Mouse (Mus musculus) neutrophil, adult 83 days (primary cell): ENCODE results near the gene Olfr1032. TPM values are rescaled to one million over a fixed set of nuclear protein-coding genes. Genes with fewer than 3 reads are reported as not detected.

ENCODE experiments used
- total RNA-seq, 2 experiments: library from RNA; stranded (reverse); gene quantifications; one replicate each; pipeline ENCODE4 v1.2.4; 2023

Olfr1032 gene
- total RNA-seq = not detected

DNA sequence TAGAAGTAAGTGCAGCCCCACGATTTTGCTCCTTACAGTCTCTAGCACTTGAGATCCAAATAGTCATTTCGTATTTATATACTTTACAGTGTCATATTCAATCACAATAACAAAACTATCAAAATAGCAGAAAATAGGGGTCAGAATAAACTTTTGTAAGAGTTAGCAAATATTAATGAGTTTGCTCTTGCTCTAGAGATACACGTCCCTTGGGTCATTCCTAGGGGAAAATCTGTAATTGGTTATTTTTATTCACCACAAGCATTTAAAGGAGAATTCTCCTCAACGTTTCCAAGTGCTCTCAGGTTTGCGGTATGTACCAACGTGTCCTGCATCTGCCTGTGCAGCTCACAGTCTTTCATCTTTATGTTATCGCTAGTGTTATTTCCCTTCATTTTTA, at the start of gene Olfr1032:
TSS of gene Olfr1032 (plus strand) at position 301 of the 400 bp plus-strand sequence.

GRCm38 (mm10) chr2:85973595-85973994, 31.7 kb upstream of the Olfr1032 start, which contains the start of gene Olfr1029:
Gene Olfr1029 (plus strand): TSS chr2:85973895.

GRCm38 (mm10) chr2:85978976-85979375, 26.4 kb upstream of the Olfr1032 start, which contains the start of gene Olfr1030:
Gene Olfr1030 (plus strand): TSS chr2:85979276.

DNA sequence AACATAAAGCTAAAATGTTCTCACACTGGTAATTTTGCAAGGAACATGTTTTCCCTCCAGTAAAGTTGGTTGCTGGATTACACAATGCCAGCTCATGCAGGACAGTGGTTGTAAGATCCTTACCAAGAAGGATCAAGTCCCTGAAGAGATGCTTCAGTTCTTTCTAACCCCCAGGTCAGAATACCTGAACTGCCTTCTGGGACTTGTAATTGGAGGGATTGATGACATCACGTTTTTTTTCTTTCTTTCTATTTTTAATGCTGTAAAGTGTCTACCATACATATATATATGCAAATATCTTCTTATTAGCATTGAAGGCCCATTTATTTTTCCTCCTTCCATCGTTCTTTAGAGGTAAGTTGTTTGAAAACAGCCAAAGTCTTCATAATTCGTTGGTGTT, 15.3 kb upstream of the Olfr1032 start, which contains the start of gene Olfr1031:
TSS of gene Olfr1031 (plus strand) at position 301 of the 400 bp plus-strand sequence.

DNA sequence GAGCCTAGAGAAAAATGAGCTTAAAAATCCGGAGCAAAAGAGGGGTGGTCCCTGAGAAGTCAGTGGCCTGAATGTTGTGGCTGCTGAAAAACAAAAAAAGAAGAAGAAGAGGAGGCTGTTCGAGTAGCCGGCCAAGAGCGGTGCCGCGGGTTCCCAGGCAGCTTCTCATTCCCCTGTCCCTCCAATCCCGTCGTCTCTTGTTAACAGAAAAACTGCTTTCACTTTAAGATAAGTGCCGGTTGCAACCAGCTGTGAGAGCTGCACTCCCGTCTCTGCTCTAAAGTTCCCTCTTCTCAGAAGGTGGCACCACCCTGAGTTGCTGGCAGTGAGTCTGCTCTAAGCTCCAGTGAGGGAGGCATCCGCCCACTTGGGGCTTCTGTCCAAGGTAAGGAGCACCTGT, 15.1 kb downstream of the Olfr1032 start, which contains the start of gene Olfr1033:
TSS of gene Olfr1033 (plus strand) at position 228 of the 400 bp plus-strand sequence.

DNA sequence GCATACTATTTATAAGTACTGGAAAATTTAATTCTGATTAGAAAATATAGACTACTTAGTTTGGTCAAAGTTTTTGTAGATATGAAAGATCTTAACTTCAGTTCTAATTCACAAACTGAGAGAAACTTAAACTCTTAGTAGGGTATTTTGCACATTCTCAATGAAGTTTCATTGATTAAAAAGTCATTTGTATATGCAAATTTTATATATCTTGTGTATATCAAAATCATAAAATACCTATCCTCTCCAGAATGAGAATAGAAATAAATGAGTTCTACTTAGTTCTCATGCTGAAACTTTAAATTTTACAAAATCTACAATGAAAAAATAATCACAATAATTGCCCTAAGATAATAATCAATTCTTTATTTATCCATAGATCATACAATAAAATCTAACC, 40.2 kb downstream of the Olfr1032 start, which contains the start of gene Olfr1034:
TSS of gene Olfr1034 (plus strand) at position 301 of the 400 bp plus-strand sequence.

Other genes with a start within 250 kb of the Olfr1032 start
- gene Olfr1012, start 242.8 kb upstream of the Olfr1032 start, total RNA-seq = not detected
- not detected for gene Olfr1013, start 238.4 kb upstream of the Olfr1032 start, total RNA-seq
- not detected for gene Olfr1014, start 232.8 kb upstream of the Olfr1032 start, total RNA-seq
- gene Olfr1015, start 223.5 kb upstream of the Olfr1032 start, total RNA-seq = not detected
- gene Olfr1016, start 203.0 kb upstream of the Olfr1032 start, total RNA-seq = not detected
- not detected for gene Olfr1018, start 187.1 kb upstream of the Olfr1032 start, total RNA-seq
- gene Olfr1019, start 160.1 kb upstream of the Olfr1032 start, total RNA-seq = not detected
- gene Olfr1020, start 158.5 kb upstream of the Olfr1032 start, total RNA-seq = not detected
- not detected for gene Olfr1022, start 136.9 kb upstream of the Olfr1032 start, total RNA-seq
- not detected for gene Olfr1023, start 119.9 kb upstream of the Olfr1032 start, total RNA-seq
- not detected for gene Olfr1024, start 100.5 kb upstream of the Olfr1032 start, total RNA-seq
- not detected for gene Olfr1025-ps1, start 90.3 kb upstream of the Olfr1032 start, total RNA-seq
- gene Olfr1026, start 84.0 kb upstream of the Olfr1032 start, total RNA-seq = not detected
- not detected for gene Olfr1028, start 55.1 kb upstream of the Olfr1032 start, total RNA-seq
- gene Olfr1029, start 31.6 kb upstream of the Olfr1032 start, total RNA-seq = not detected
- not detected for gene Olfr1030, start 26.3 kb upstream of the Olfr1032 start, total RNA-seq
- not detected for gene Olfr1031, start 15.2 kb upstream of the Olfr1032 start, total RNA-seq
- gene Olfr1033, start 15.1 kb downstream of the Olfr1032 start, total RNA-seq = not detected
- not detected for gene Olfr1034, start 40.3 kb downstream of the Olfr1032 start, total RNA-seq
- not detected for gene Olfr1036, start 68.5 kb downstream of the Olfr1032 start, total RNA-seq
- not detected for gene Olfr1037, start 81.8 kb downstream of the Olfr1032 start, total RNA-seq
- gene Olfr1039, start 130.4 kb downstream of the Olfr1032 start, total RNA-seq = not detected
- not detected for gene Olfr1040, start 141.2 kb downstream of the Olfr1032 start, total RNA-seq
- gene Olfr1042, start 156.3 kb downstream of the Olfr1032 start, total RNA-seq = not detected
- not detected for gene Olfr1043, start 162.0 kb downstream of the Olfr1032 start, total RNA-seq
- gene Olfr1044, start 172.3 kb downstream of the Olfr1032 start, total RNA-seq = not detected
- gene Olfr52, start 180.1 kb downstream of the Olfr1032 start, total RNA-seq = not detected
- not detected for gene Olfr1045, start 197.5 kb downstream of the Olfr1032 start, total RNA-seq
- gene Olfr1046, start 213.8 kb downstream of the Olfr1032 start, total RNA-seq = not detected
- not detected for gene Olfr1047, start 225.9 kb downstream of the Olfr1032 start, total RNA-seq
- gene Olfr1048, start 234.7 kb downstream of the Olfr1032 start, total RNA-seq = not detected